Mouse (Mus musculus): ENCODE measurements around the gene Lefty1.

GRCm38 (mm10) chr1:180944553-180944952, 9.7 kb downstream of the Lefty1 start:
- TF ChIP-seq CTCF (conservative IDR thresholded peaks at IDR 0.05; ENCODE audit: low read length) (no peak), NANOG (IDR thresholded peaks at IDR 0.05; ENCODE audit: borderline replicate concordance, low read length) (no peak)

Data from E14TG2a.4 (cell line).